Mouse (Mus musculus) ES-E14 (cell line): ENCODE measurements at regions not wholly inside any gene's neighbourhood (a gene's known extent, or its start where the extent isn't known, plus 50 kb on each side); places are given as distances from the start of the nearest gene placed in this dataset.

Source experiments
- DNase-seq: peaks from one replicate; pipeline ENCODE4 v3.0.0-alpha.2; 2013; ENCODE audit warnings: low read depth, low spot score
- H3K27ac ChIP-seq: 2 replicates; pipeline ENCODE4 v1.5.1; 2012; ENCODE audit warnings: low read depth, mild to moderate bottlenecking, low read length, moderate library complexity, mixed read lengths; ENCODE audit not compliant: poor library complexity, insufficient read depth, severe bottlenecking
- H3K36me3 ChIP-seq: 2 replicates; pipeline ENCODE4 v1.6.1; 2012; ENCODE audit warnings: mild to moderate bottlenecking, low read length, moderate library complexity, mixed read lengths; ENCODE audit not compliant: control insufficient read depth, poor library complexity, insufficient read depth, severe bottlenecking
- H3K4me1 ChIP-seq, 2 experiments: fragments of 150-350 bp in 1 of 2; sonication (generic) in 1 of 2; 2 replicates each; pipeline ENCODE4 v1.6.1; 2012; ENCODE audit warnings: low read length in 2 of 2, mild to moderate bottlenecking in 1 of 2, mixed read lengths in 1 of 2; ENCODE audit not compliant: control insufficient read depth in 2 of 2, insufficient read depth in 2 of 2, poor library complexity in 1 of 2
- H3K4me3 ChIP-seq, 2 experiments: fragments of 150-350 bp in 1 of 2; sonication (generic) in 1 of 2; 2 replicates each; pipeline ENCODE4 v1.5.1; 2012; ENCODE audit warnings: low read length in 2 of 2, low read depth in 1 of 2, mild to moderate bottlenecking in 1 of 2, mixed read lengths in 1 of 2; ENCODE audit not compliant: insufficient read depth in 1 of 2, poor library complexity in 1 of 2, severe bottlenecking in 1 of 2
- H3K9ac ChIP-seq: 2 replicates; pipeline ENCODE4 v1.6.1; 2012; ENCODE audit warnings: low read depth, mild to moderate bottlenecking, low read length, mixed read lengths; ENCODE audit not compliant: poor library complexity, insufficient read depth, severe bottlenecking
- H3K9me3 ChIP-seq: fragments of 150-350 bp; sonication (generic); 2 replicates; pipeline ENCODE4 v1.6.1; 2012; ENCODE audit warnings: low read depth, mild to moderate bottlenecking, low read length; ENCODE audit not compliant: control insufficient read depth, insufficient read depth
- CHD2 ChIP-seq: IDR thresholded peaks from 2 replicates; pipeline ENCODE4 v1.6.1; 2014; ENCODE audit warnings: mild to moderate bottlenecking, low read depth, low read length, inconsistent platforms
- HCFC1 ChIP-seq: IDR thresholded peaks from 2 replicates; pipeline ENCODE4 v1.6.1; 2012; ENCODE audit warnings: low read length, inconsistent platforms, borderline replicate concordance; ENCODE audit not compliant: insufficient read depth
- MAFK ChIP-seq: IDR thresholded peaks from 2 replicates; pipeline ENCODE4 v1.6.1; 2014; ENCODE audit warnings: mild to moderate bottlenecking, low read depth, low read length, inconsistent platforms; ENCODE audit not compliant: insufficient read depth
- ZC3H11A ChIP-seq: IDR thresholded peaks from 2 replicates; pipeline ENCODE4 v1.6.1; 2012; ENCODE audit warnings: low read depth, mild to moderate bottlenecking, inconsistent platforms, low read length, borderline replicate concordance
- ZNF384 ChIP-seq: IDR thresholded peaks from 2 replicates; pipeline ENCODE4 v1.6.1; 2012; ENCODE audit warnings: low read depth, low read length, inconsistent platforms
- in situ Hi-C, 2 experiments: fragments of 600-800 bp; cut with MboI; formaldehyde crosslinking; loops; one replicate each; pipeline ENCODE4 v1.15.1; 2025; ENCODE audit warnings: low sequenced_read_pairs in 2 of 2, inconsistent platforms in 1 of 2; ENCODE audit not compliant: unreplicated experiment in 2 of 2

GRCm38 (mm10) chr3:38007626-38008025, 283.3 kb upstream of the Gm5148 start:
- no peak overlapping the region for H3K27ac ChIP-seq
- DNase-seq = no peak
- no peak for TF ChIP-seq HCFC1
- no peak for TF ChIP-seq ZC3H11A
- TF ChIP-seq MAFK = no peak
- no peak for TF ChIP-seq CHD2
- no peak for TF ChIP-seq ZNF384
- H3K9ac ChIP-seq = no peak overlapping the region
- H3K36me3 ChIP-seq = no peaks in the 10 kb centered on the region
- 0 out of 4 replicates have a peak, but pooled peaks cover 0 to under 1% of the 10 kb centered on the region in 2 experiments for H3K4me1 ChIP-seq
- H3K9me3 ChIP-seq = no peaks in the 10 kb centered on the region
- no peak overlapping the region for H3K4me3 ChIP-seq
- in situ Hi-C loops = no loop called here

- TF ChIP-seq HCFC1 = no peak
- no peak for TF ChIP-seq MAFK
- no peak for TF ChIP-seq ZC3H11A
- TF ChIP-seq CHD2 = no peak
- no peak for TF ChIP-seq ZNF384
- Histone ChIP-seq H3K4me3 (no peak overlapping the region), H3K9me3 (no peaks in the 10 kb centered on the region), H3K36me3 (no peaks in the 10 kb centered on the region), H3K9ac (no peak overlapping the region), H3K4me1 (no peaks in the 10 kb centered on the region), H3K27ac (no peak overlapping the region)
- DNase-seq = no peak
- in situ Hi-C loops = no loop called here
These were observed 278.0 kb upstream of the Gm5148 start for GRCm38 (mm10) chr3:38002275-38002674.

GRCm38 (mm10) chr3:37999779-38000178, 275.5 kb upstream of the Gm5148 start:
- no peak overlapping the region for H3K9ac ChIP-seq
- TF ChIP-seq MAFK (no peak), CHD2 (no peak), HCFC1 (no peak)

GRCm38 (mm10) chr3:37997998-37998397, 273.7 kb upstream of the Gm5148 start:
- H3K27ac ChIP-seq = no peak overlapping the region
- no peaks in the 10 kb centered on the region for H3K36me3 ChIP-seq
- DNase-seq = no peak
- H3K4me1 ChIP-seq = no peaks in the 10 kb centered on the region
- no peak for TF ChIP-seq CHD2
- TF ChIP-seq ZC3H11A = no peak
- TF ChIP-seq HCFC1 = no peak
- TF ChIP-seq ZNF384 = no peak
- TF ChIP-seq MAFK = no peak
- H3K9ac ChIP-seq = no peak overlapping the region
- no peaks in the 10 kb centered on the region for H3K9me3 ChIP-seq
- in situ Hi-C loops = loop anchor here in 1 of 2 experiments (25.0 kb wide), 1 partner anchor 386 kb away; no protein-coding TSS in a partner anchor
- no peak overlapping the region for H3K4me3 ChIP-seq

More at GRCm38 (mm10) chr3:37999779-38000178, 275.5 kb upstream of the Gm5148 start:
- no peaks in the 10 kb centered on the region for H3K36me3 ChIP-seq
- H3K4me1 ChIP-seq = no peaks in the 10 kb centered on the region
- no peak for DNase-seq
- no peak overlapping the region for H3K4me3 ChIP-seq
- H3K9me3 ChIP-seq = no peaks in the 10 kb centered on the region
- in situ Hi-C loops = loop anchor here in 1 of 2 experiments (25.0 kb wide), 1 partner anchor 387 kb away; no protein-coding TSS in a partner anchor
- H3K27ac ChIP-seq = no peak overlapping the region

- Histone ChIP-seq H3K9me3 (no peaks in the 10 kb centered on the region), H3K4me1 (no peaks in the 10 kb centered on the region), H3K4me3 (no peak overlapping the region), H3K36me3 (no peaks in the 10 kb centered on the region), H3K9ac (no peak overlapping the region), H3K27ac (no peak overlapping the region)
- TF ChIP-seq ZC3H11A (no peak), HCFC1 (no peak), MAFK (no peak), CHD2 (no peak), ZNF384 (no peak)
- no peak for DNase-seq
- in situ Hi-C loops = loop anchor here in 1 of 2 experiments (25.0 kb wide), 1 partner anchor 378 kb away; no protein-coding TSS in a partner anchor
These were observed 265.7 kb upstream of the Gm5148 start for GRCm38 (mm10) chr3:37989992-37990391.
